Mouse (Mus musculus) liver, adult 2 months (tissue): ENCODE data around the gene Gm48552.

Experiments used
- CTCF ChIP-seq: fragments of 200-500 bp; IDR thresholded peaks from 2 replicates; pipeline ENCODE4 v1.5.1; 2011; ENCODE audit warnings: low read depth, low read length, control low read depth
- POLR2A ChIP-seq: fragments of 200-500 bp; IDR thresholded peaks from 2 replicates; pipeline ENCODE4 v1.6.1; 2011; ENCODE audit warnings: low read length, control low read depth; ENCODE audit not compliant: insufficient read depth; ENCODE audit errors: extremely low read depth

- no peak for TF ChIP-seq CTCF
- TF ChIP-seq POLR2A = no peak
Observed at GRCm38 (mm10) chr10:81421041-81421796, 32.4 kb downstream of the Gm48552 start.
